Mouse (Mus musculus) intestine, postnatal 0 days (tissue): ENCODE results near the gene Kctd19. TPM values are rescaled to one million over a fixed set of nuclear protein-coding genes. Genes with fewer than 3 reads are reported as not detected.

Source experiments
- ATAC-seq: fragments of 200-750 bp; cut with Nextera tagmentation; 2 replicates; pipeline ENCODE4 v1.8.0; 2017; ENCODE audit warnings: mild to moderate bottlenecking, moderate TSS enrichment, moderate library complexity
- H3K27ac ChIP-seq: fragments of 300-500 bp; sonication (generic); 2 replicates; pipeline ENCODE4 v1.5.1; 2014; ENCODE audit warnings: mild to moderate bottlenecking, low read depth, low read length, moderate library complexity
- H3K27me3 ChIP-seq: fragments of 300-500 bp; sonication (generic); replicated peaks from 2 replicates; pipeline ENCODE4 v1.6.1; 2014; ENCODE audit warnings: low read length, mixed read lengths; ENCODE audit not compliant: control insufficient read depth, insufficient read depth
- H3K36me3 ChIP-seq: fragments of 300-500 bp; sonication (generic); 2 replicates; pipeline ENCODE4 v1.6.1; 2014; ENCODE audit warnings: mild to moderate bottlenecking, moderate library complexity; ENCODE audit not compliant: control insufficient read depth, insufficient read depth
- H3K4me1 ChIP-seq: fragments of 300-500 bp; sonication (generic); replicated peaks from 2 replicates; pipeline ENCODE4 v1.6.1; 2014; ENCODE audit warnings: antibody characterized with exemption, low read length, mixed read lengths; ENCODE audit not compliant: control insufficient read depth, insufficient read depth
- H3K4me2 ChIP-seq: fragments of 300-500 bp; sonication (generic); replicated peaks from 2 replicates; pipeline ENCODE4 v1.6.1; 2014; ENCODE audit warnings: low read depth, mild to moderate bottlenecking, moderate library complexity
- H3K4me3 ChIP-seq: fragments of 300-500 bp; sonication (generic); 2 replicates; pipeline ENCODE4 v1.5.1; 2014; ENCODE audit warnings: low read depth, low read length
- H3K9ac ChIP-seq: fragments of 300-500 bp; sonication (generic); 2 replicates; pipeline ENCODE4 v1.6.1; 2014; ENCODE audit warnings: mild to moderate bottlenecking, low read depth, low read length
- H3K9me3 ChIP-seq: fragments of 300-500 bp; sonication (generic); 2 replicates; pipeline ENCODE4 v1.6.1; 2016; ENCODE audit warnings: mixed run types; ENCODE audit not compliant: control insufficient read depth
- CTCF ChIP-seq: sonication (generic); IDR thresholded peaks from 2 replicates; pipeline ENCODE4 v1.5.1; 2016; ENCODE audit warnings: low read depth, mild to moderate bottlenecking, control low read depth, antibody characterized with exemption, moderate library complexity
- WGBS: fragments of 180-500 bp; shearing (Covaris S2); extraction: QIAGEN DNeasy Blood & Tissue Kit; methylation state at CpG from one replicate; pipeline ENCODE4 v1.1.7; 2014; 5-methylcytosine and 5-hydroxymethylcytosine counted together
- polyA plus RNA-seq: library from polyadenylated mRNA; unstranded; fragments of >200 nt; fragmentation: Nextera tagmentation; extraction: Ambion mirVana; gene quantifications from 2 replicates; pipeline ENCODE4 v1.2.1, GENCODE M21; 2015

The Kctd19 gene
- polyA plus RNA-seq, 1 experiment from 2014 or later = 0.07 TPM

DNA sequence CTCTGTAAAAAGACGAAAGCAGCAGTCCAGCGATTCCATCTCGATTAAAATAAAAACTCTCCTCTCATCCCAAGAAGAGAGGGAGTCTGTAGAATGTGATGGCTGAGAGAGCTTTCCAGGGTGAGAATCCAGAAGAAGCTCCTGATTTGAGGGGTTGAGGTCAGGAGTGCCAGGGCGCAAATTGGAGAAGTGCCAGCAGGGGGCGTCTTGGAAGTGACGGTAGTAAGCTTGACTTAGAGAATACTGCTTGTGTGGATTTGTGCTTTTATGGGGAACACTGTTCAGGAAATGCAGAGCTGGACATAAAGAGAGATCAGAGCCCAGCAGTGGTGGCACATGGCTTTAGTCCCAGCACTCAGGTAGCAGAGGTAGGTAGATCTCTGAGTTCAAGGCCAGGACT, 28.1 kb upstream of the Kctd19 start:
- Histone ChIP-seq H3K9me3 (no peaks in the 10 kb centered on the region), H3K36me3 (no peaks in the 10 kb centered on the region), H3K4me1 (no peaks in the 10 kb centered on the region), H3K4me2 (no peak overlapping the region), H3K4me3 (no peak overlapping the region), H3K27ac (no peak overlapping the region), H3K27me3 (no peaks in the 10 kb centered on the region; the same call in 1 of the 2 replicates), H3K9ac (no peak overlapping the region)
- 10% methylated on average over 6 of the region's 6 CpGs for WGBS
- peak; percentile 70 for TF ChIP-seq CTCF
- no peak for ATAC-seq

DNA sequence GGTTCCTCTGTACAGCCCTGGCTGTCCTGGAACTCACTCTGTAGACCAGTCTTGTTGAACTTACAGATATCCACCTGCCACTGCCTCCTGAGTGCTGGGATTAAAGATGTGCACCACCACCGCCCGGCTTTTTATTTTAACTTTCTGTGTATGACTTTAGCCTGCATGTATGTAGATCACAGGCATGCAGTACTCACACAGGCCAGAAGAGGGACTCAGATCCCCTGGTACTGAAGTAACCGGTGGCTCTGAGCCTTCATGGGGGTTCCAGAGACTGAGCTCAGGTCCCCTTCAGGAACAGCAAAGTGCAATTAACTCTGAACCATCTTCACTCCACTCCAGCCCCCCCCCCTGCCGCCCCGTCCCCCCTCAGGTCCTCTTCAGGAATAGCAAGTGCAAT, 25.6 kb upstream of the Kctd19 start:
- 49% methylated on average over 5 of the region's 5 CpGs for WGBS
- no peak for ATAC-seq
- Histone ChIP-seq H3K9ac (no peak overlapping the region), H3K4me3 (no peak overlapping the region), H3K4me2 (no peak overlapping the region), H3K27ac (no peak overlapping the region), H3K4me1 (no peaks in the 10 kb centered on the region), H3K9me3 (no peaks in the 10 kb centered on the region), H3K27me3 (no peaks in the 10 kb centered on the region; the same call in 1 of the 2 replicates), H3K36me3 (no peaks in the 10 kb centered on the region)
- TF ChIP-seq CTCF = peak; percentile 63

DNA sequence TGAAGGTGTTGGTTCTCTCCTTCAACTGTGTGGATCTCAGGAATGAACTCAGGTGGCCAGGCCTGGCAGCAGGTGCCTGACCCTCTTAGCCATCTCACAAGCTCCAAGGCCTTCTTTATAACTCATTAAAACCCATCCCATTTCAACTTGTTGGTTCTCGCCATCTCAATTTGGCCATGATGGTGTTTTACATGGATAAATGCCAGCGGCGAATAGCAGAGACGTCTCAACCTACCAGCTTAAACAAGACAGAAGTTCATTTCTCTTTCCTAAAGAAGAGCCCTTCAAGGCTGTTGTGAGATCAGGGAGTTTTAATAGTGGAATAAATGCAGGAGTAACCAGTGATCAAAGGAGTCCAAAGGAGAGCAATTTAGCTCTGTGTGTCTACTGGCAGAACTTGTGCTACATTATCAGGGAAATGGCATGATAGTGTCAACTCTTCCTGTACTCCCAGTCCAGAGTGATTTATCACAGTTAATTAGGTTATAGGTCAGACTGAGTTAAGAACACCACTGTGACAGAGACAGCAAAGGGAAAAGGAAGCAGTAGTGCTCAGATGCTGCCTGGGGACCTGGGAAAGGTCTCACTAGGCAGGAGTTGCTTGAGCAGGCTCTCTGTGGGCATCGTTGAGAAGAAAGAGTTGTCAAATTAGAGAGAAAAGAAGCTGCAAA, 23.9 kb upstream of the Kctd19 start:
- no peak overlapping the region for H3K4me2 ChIP-seq
- no peaks in the 10 kb centered on the region for H3K27me3 ChIP-seq
- peak; percentile 66 for ATAC-seq
- WGBS = 78% methylated on average over 5 of the region's 5 CpGs
- H3K27ac ChIP-seq = no peak overlapping the region
- H3K4me3 ChIP-seq = no peak overlapping the region
- no peaks in the 10 kb centered on the region for H3K4me1 ChIP-seq
- H3K9ac ChIP-seq = no peak overlapping the region
- H3K36me3 ChIP-seq = no peaks in the 10 kb centered on the region
- TF ChIP-seq CTCF = no peak
- H3K9me3 ChIP-seq = no peaks in the 10 kb centered on the region

DNA sequence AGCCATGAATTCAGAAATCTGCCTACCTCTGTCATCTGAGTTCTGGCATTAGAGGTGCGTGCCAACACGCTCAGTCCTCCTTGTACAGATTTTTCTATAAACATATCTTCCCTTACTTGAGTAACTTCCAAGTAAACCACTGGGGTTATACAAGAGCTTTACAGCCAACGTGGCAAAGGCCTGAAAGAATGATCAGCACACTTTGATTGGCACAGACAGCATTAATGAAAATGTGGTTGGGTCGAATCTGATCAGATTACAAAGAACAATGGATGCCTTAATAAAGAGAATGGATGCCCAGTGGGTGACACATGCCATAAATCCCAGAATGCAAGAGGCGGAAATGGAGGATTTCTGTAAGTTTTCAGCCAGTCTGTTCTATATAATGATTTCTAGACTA, 22.9 kb upstream of the Kctd19 start:
- H3K36me3 ChIP-seq = no peaks in the 10 kb centered on the region
- no peak for ATAC-seq
- no peak overlapping the region for H3K4me2 ChIP-seq
- no peaks in the 10 kb centered on the region for H3K9me3 ChIP-seq
- no peaks in the 10 kb centered on the region for H3K4me1 ChIP-seq
- H3K4me3 ChIP-seq = no peak overlapping the region
- no peak for TF ChIP-seq CTCF
- WGBS = 70% methylated on average over 5 of the region's 5 CpGs
- H3K9ac ChIP-seq = no peak overlapping the region
- no peak overlapping the region for H3K27ac ChIP-seq
- H3K27me3 ChIP-seq = no peaks in the 10 kb centered on the region

DNA sequence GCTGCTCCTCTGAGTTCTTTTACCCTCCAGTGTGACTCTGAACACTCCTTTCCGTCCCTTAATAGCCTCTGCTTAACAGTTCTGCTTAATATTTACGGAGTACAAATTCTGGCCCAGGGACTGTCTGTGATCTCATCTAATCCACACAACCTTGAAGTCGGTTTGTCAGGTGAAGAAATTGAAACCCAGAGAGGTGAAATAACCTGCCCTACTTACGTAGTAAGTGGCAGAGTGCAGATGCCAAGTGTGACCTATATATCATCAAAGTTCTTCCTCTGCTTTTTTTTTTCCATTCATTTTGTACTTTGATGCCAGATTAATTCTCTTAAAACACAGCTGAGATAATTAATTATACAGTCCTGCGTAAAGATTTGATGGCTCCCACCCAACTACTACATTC, 20.8 kb upstream of the Kctd19 start:
- Histone ChIP-seq H3K9ac (no peak overlapping the region), H3K27ac (no peak overlapping the region), H3K27me3 (no peaks in the 10 kb centered on the region), H3K4me2 (no peak overlapping the region), H3K36me3 (no peaks in the 10 kb centered on the region), H3K4me3 (no peak overlapping the region), H3K4me1 (no peaks in the 10 kb centered on the region), H3K9me3 (no peaks in the 10 kb centered on the region)
- no peak for TF ChIP-seq CTCF
- 60% methylated on average over 5 of the region's 5 CpGs for WGBS
- no peak for ATAC-seq

DNA sequence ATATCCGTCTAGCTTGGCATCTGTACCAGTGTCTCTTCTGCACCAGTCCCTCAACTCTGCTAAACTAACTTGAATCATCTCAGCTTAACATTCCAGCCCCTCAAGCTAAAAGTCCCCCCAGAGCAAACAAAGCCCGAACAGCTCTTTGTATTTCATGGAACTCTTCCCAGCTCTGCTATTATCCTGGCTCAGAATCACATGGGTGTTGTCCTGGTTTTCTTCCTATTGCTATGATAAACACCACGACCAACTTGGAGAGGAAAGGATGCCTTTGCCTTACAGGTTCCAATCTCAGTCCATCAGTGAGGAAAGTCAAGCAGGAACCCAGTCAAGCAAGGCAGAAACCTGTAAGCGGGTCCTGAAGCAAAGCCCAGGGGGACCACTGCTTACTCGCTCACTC, 20.2 kb upstream of the Kctd19 start:
- Histone ChIP-seq H3K9ac (no peak overlapping the region), H3K4me2 (no peak overlapping the region), H3K27ac (no peak overlapping the region), H3K9me3 (no peaks in the 10 kb centered on the region), H3K27me3 (no peaks in the 10 kb centered on the region), H3K4me1 (no peaks in the 10 kb centered on the region), H3K36me3 (no peaks in the 10 kb centered on the region), H3K4me3 (no peak overlapping the region)
- ATAC-seq = no peak
- no peak for TF ChIP-seq CTCF
- WGBS = 49% methylated on average over 5 of the region's 5 CpGs

DNA sequence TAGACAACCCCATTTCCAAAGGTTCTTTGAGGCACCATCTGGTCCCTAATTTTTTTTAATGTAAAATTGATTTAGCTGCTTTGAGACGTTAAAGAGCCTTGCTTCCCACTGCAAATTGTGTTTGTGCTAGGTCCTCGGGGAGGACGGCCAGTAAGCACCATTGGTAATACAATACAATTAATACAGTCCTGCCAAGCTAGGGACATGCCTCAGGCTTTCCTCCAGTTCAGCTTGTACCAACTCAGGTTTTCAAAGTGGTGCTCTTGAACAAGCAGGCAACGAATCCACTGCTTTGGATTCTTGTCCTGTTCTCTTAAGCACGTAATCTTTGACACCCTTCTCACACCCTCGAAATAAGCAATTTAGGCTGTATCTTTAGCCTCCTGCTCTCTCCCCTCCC, 19.7 kb upstream of the Kctd19 start:
- ATAC-seq = no peak
- no peak overlapping the region for H3K4me2 ChIP-seq
- TF ChIP-seq CTCF = no peak
- no peaks in the 10 kb centered on the region for H3K4me1 ChIP-seq
- no peak overlapping the region for H3K27ac ChIP-seq
- H3K9me3 ChIP-seq = no peaks in the 10 kb centered on the region
- 67% methylated on average over 6 of the region's 6 CpGs for WGBS
- no peaks in the 10 kb centered on the region for H3K36me3 ChIP-seq
- H3K4me3 ChIP-seq = no peak overlapping the region
- no peak overlapping the region for H3K9ac ChIP-seq
- H3K27me3 ChIP-seq = no peaks in the 10 kb centered on the region
